Mouse (Mus musculus) c-Kit-positive CD71-positive TER-119-positive erythroid progenitor cells, embryonic 14.5 days (primary cell): ENCODE data around the gene Tamm41.

Source experiments
- DNase-seq: peaks from one replicate; pipeline ENCODE4 v3.0.0-alpha.2; 2013; ENCODE audit warnings: low spot score

Tamm41 gene

DNA sequence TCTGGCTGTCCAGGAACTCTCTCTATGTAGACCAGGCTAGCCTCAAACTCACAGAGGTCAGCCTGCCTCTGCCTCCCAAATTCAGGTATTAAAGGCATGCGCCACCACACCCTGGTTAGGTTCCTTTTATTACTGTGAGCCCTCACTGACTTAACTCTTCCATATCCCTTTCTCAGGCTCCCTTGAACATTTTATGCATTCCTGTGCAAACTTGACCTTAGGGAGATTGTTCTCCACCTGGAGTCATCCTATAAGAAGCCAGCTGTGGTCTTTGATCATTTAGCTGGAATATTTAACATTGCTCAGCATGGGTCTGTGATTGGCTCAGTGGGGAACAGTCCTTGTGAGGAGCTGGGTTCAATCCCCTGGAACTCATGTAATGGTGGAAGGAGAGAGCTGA lies 63.3 kb downstream of the Tamm41 start:
- DNase-seq: no peak

DNA sequence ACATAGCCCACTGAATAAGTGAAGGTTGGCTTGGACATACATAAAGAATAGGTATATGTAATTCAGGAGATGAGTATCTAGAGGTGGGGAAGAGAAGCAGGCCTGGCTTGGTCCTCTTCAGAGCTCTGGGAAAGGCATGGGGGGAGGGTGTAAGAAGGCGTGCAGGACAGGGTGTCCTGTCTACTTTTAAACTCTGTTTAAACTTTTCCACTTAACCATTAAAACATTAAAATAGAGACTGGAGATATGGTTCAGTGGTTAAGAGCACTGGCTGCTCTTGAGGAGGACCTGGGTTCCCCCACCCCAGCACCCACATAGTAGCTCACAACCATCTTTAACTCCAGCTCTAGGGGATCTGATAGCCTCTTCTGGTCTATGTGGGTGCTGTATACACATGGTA lies 64.7 kb downstream of the Tamm41 start:
- DNase-seq: no peak

DNA sequence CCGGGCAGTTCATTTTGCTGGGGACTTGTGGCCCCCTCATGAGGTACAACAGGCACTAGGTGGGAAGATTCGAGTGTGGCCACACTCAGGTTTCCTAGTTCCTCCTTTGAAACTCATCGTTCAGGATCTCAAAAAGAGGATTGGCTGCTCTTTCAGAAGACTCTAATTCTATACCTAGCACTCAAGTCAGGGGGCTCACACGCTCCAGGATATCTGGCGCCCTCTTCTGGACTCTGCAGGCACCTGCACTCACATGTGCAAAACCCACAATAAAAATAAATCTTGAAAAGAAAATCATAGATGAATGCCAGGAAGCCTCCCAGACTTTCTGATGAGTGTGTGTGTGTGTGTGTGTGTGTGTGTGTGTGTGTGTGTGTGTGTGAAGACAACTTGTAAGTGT lies 66.8 kb downstream of the Tamm41 start:
- peak; percentile 5 for DNase-seq

DNA sequence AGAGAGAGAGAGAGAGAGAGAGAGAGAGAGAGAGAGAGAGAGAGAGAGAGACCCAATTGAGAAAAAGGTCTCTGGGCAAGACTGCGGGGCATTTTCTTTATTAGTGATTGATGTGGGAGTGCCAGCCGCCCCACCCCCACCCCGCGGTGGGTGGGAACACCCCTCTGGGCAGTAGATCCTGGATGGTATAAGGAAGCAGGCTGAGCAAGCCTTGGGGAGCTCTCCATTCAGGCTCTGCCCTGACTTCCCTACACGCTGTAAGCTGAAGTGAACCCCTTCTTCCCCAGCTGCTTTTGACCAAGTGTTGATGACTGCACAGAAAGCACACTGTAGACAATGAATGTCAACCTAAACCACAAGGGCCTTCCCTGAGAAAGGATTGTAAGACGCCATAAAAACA lies 67.3 kb downstream of the Tamm41 start:
- no peak for DNase-seq

DNA sequence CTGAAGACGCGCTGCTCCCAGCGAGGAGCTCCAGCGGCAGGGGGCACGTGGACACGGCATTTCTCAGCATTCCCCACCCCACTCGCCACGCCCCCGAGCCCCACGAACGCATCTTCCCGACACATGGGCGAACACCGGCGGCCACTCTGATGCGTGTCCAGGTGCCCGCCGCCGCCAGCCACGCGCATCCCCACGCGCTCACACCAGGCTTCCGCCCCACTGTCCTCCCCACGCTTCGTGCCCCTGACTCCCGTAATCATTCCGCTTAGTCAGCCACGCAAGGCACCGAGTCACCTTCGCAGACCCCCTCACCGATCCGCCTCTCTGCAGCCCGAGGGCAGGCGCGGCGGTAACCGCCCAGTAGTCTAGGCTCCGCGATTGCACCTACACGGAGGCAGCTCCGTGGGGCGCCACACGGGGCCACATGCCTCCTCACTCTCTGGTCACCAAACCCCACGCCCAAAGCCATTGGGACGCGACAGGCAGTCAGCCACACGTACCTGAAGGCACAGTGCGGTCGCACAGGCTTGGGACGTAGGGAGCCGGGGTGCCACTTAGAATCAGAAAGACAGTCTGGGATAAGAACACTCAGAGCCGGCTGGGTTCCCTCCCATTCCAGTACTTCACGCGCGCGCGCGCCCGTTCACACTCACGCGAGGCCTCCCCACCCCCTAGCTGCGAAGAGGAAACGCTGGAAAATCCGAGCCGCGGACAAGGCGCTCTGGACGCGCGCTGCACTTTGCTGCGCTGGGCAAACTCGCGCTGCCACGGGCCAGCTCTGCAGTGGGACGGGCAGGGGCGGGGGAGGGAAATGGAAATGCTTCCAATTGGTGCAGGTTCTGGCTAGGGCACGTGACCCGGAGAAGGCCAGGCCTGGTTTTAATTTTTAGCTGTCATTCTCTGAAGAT lies 68.2 kb downstream of the Tamm41 start, which contains the start of gene Vgll4:
Gene Vgll4 (minus strand): TSS at position 782 of the 908 bp plus-strand sequence.
- no peak for DNase-seq

DNA sequence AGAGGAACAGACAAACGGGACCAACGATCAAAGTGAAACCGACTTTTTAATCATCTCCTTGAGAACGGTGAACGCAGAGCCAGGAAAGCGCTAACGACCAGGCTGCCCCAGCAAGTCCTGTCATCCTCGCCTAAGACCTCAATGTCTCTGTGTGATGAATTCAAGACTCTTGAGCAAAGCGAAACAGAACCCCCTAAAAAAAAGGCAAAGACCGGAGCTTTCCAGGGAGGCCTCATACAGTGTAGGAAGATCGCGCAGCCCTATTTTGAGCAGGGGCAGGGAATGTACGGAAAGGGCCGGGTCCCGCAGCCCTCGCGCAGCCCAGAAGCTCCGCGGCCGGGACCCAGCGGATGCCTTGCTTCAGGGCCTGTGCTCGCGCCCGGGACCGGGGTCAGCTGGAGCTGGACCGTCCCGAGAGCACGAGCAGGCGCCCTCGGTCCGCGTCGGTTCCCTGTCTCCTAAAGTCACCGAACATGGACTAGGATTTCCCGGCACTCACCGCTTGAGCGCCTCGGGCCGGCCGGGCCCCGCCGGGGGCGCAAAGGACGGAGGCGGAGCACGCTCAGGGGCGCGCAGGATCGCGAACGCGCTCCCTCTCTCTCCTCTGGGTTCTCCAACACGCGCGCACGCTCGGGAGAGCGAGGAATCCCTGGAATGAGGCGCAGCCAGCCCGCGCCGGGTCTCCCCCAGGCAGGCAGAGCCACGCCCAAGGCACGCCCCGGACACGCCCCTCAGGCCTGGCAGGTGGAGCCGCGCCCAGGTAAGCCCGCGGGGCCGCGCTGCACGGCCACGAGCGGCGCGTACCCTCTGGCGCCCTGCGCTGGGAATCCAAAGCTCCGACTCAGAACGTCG lies 69.1 kb downstream of the Tamm41 start:
- DNase-seq: no peak

DNA sequence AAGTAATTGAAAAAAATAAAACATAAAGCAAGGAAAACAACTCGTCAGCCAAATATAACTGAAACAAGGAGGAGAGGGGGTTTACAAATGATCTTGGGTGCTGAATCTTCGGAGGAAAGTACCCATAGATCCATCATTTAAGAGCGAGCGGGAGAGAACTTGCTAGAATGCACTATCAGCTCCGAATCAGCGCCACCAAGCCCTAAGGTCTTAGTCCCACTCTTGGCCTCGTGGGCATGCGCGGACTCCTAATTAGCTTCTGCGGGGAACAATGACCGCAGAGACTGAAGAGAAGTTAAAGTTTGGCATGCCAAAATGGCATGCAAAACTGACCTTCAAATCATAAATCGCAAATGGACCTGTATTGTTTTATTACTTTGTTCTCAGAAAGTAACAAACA lies 70.1 kb downstream of the Tamm41 start:
- no peak for DNase-seq

DNA sequence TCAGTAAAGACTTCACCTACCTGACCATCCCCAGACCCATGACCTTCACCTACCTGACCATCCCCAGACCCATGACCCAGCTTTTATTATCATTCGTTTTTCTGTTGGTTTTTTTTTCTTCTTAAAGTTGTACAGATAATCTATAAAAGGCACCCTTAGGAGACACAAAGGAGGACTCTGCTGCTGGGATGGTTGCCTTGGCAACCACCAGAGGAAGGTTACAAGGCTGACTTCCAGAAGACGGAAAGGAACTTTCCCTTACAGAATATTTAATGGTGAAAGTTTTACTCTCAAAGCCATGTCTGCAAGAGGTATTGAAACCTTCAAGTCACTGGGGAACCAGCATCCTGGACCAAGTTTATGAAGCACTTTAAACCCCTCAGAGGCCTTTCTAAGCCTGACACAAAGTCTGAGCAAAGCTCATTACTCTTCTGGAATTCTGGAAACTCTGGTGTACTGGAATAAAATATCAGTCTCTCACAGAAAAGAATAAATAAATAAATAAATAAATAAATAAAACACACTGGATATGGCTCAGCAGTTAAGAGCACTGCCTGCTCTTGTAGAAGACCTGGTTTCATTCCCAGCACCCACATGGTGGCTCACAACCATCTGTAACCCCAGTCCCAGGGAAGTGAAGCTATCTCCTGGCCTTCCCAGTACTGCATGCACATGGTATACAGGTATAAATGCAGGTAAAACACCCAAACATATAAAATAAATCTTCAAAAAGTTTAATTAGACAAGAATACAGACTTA lies 71.1 kb downstream of the Tamm41 start:
- DNase-seq: no peak

DNA sequence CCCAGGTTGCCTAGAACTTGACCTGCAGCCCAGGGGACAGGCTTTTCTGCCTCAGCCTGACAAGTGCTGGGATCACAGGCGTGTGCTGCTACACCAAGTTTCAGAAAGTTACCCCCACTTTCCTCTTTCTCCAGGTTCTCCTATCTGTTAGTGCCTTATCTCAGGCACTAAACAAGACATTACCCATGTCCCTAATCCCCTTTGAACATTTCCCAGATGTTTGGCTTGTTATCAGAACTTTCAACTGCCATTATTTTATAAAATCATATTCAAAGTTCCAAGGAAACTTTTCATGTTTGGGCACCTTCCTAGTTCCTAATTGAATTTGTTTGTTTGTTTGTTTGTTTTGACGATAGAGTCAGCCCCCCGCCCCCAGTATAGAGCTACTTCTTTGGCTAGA lies 71.9 kb downstream of the Tamm41 start:
- DNase-seq: no peak

DNA sequence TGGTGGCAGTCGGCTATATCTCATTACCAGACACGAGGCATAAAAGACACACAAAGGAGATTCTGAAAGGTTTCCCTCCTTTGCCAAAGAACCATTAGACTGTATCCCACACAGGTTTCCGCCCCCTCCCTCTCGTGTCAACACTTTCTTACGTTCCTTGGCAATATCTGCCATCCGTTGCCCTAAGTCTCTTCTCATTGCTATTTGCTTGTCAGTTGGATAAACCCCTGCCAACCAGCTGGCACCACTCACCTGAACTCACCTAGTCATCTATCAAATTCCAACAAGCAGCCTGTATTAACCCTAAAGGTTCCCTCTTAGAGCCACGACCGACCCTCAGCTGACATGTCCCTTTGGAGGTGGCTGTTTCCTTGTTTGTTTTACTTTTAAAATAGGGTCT lies 72.3 kb downstream of the Tamm41 start:
- DNase-seq: no peak

DNA sequence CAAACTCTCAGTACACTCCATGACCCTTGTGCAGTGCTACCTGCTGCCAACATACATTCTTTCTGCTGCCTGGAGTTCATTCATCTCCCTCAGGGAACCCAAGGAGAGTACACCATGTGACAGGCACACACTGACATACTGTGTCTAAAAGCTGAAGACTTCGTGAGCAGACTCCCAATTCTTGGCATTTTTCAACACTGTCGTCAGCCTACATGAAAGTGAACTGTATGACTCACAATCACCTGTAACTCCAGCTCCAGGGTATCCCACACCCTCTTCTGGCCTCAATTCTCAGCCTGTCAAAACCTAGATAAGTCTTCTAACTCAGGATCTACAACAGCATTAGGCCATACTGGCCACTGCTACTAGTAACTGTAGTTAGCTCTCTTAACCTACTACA lies 73.4 kb downstream of the Tamm41 start:
- DNase-seq: no peak

DNA sequence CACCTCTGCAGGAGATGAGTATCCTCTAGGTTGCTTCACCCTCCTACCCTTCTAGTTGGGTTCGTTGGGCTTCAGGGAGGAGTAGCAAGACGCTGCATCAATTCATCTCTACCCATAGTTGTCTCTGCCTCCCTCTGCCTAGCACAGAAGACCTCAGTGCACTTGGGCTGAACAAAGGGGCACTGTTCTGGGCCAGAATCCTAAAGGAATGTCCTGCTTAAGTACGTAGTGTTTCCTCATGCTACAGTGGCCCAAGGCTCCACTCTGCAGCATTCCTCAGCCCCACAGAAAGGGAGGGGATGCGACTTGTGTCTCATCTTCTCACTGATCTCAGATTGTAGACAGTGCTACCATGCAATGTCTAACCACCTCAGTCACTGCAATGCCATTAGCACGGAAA lies 74.0 kb downstream of the Tamm41 start:
- no peak for DNase-seq

DNA sequence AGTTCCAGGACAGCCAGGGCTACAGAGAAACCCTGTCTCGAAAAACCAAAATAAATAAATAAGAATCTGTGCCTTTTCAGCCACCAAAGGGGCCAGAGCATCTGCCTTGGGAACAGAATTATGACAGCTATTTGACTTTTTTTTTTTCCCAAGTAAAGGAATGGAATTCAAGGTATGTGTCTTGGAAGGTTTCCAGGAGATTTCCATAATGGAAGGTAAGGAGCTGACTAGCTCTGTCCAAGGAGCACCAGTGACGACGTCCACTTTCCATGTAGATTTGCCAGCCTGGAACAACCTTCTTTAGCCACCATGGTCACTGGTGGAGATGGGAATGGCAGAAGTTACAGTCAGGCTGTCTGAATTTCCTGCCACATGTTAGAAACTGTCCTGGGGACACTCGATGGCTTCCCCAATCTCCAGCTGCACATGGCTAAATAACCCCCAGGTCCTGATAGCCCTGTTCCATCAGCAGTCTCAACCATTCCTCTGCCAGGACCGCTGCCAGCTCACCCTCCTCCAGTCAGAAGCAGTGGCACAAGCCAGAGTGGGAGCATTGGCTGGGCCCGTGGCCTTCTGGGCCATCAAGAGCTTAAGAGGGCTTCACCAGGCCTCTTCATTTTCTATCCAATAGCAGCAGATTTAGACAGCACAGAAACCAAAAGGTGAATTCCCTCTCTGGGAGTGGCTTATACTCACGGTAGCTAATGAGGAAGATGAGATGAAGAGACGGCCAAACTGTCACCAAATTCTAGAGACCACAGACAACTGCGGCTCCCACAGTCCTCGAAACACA lies 76.2 kb downstream of the Tamm41 start:
- no peak for DNase-seq

DNA sequence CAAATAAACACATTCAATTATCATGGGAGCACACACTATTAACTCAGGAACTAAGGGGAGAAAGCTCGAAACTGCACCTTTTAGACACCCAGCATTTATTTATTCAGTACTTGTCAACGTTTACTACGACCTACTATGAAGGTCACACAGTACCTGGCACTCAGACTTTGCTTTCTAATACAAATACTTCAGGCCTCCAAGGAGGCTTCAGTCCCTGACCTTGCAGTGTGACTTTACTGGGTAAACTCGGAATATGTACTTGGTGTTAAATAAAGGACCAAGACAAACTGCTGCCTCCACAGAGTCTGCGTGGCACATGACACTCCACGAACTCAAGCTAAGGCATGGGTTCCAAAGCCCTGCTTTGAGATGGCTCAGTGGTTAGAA lies 78.7 kb downstream of the Tamm41 start:
- no peak for DNase-seq

DNA sequence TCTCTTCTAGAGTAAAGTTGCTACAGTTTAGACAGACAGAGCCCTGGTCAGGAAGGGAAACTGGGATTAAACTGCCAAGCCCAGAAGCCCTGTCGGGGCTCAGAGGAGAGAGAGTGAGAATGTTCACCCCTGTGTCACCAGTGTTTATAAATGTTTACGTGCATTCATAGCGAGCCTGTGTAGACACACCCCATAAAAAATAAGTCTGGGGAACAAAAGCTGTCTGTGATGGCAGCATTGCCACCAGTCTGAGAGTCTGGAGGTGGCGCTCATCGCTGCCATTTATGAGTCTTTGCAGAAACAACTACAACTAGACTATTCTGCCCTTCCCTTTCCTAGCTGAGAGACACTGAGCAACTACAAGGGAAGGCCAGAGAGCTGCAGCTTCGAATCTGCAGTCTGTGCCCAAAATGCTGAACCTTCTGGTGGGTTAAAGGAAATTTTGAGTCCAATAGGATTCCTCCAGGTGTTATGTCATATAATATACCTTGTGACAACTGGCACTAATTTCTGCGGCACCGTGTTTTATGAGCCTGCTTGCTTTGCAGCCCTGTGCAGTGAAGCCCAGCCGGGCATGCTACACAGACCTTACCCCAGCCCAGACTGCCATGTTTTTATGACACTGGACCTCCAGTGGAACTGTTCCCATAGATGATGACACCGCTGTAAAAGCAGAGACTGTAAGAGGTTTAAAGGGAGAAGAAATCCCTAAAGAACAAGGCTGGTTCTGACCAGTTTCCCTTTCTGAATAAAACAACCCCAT lies 79.2 kb downstream of the Tamm41 start:
- no peak for DNase-seq

DNA sequence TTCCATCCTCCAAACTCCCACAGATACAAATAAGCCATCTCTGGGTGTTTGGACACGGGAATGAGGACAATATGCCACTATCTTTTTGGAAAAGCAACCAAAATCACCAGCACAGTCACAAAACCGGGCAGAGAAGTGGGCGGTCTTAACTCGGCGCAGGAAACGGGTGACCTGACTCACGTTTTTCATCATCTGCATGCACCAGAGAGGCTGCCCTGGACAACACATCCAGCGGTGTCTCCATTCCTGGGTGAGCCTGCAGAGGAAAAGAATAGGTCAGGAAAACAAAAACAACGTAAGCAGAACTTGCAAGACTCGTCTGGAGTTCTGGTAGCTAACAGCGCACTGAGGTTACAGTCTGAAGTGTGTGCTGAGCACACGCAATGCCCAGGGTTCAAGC lies 79.9 kb downstream of the Tamm41 start:
- no peak for DNase-seq

DNA sequence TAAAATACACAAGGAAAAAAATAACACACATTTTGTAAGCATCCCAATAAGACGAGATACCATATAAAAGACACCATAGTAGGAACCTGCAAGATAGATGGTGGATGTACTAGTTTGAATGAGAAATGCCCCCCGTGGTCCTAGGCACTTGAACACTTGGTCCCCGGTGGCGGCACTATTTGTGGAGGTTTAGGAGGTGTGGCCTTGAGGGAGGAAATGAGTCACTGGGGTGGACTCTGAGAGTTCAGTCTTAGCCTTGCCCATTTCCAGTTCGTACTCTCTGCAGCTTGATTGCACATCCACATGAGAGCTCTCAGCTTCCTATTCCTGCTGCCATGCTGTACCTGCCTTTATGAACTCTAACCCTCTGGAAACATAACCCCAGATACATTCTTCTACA lies 83.2 kb downstream of the Tamm41 start:
- DNase-seq: no peak
